Mouse (Mus musculus) embryo, embryonic 11 days (tissue): Measurements from ENCODE around the gene Olfr435.
"Not testable (repeated sequence)": the region's sequence is repeated elsewhere in the genome, so short reads cannot be mapped to it uniquely, and the experiment has no call there.

ENCODE experiments used
- DNase-seq: peaks from one replicate; pipeline ENCODE4 v3.0.0-alpha.2; 2015

Gene Olfr435

GRCm38 (mm10) chr6:43196781-43197180, at the start of gene Olfr435:
TSS of gene Olfr435 (plus strand) at chr6:43197146.
- DNase-seq: no peak

- DNase-seq: no peak
Measured at GRCm38 (mm10) chr6:43159502-43159901, 37.4 kb upstream of the Olfr435 start.

- no peak for DNase-seq
Measured at GRCm38 (mm10) chr6:43162982-43163381, 34.0 kb upstream of the Olfr435 start, which contains the start of gene Olfr437. TSS of gene Olfr437 (plus strand) at chr6:43163282.

- DNase-seq: no peak
Measured at GRCm38 (mm10) chr6:43167246-43167645, 29.7 kb upstream of the Olfr435 start.

- DNase-seq: no peak
Measured at GRCm38 (mm10) chr6:43171840-43172239, 25.1 kb upstream of the Olfr435 start, which contains the start of gene Olfr13. TSS of gene Olfr13 (plus strand) at chr6:43172140.

- DNase-seq: no peak
Measured at GRCm38 (mm10) chr6:43178129-43178528, 18.8 kb upstream of the Olfr435 start.

GRCm38 (mm10) chr6:43178584-43179501, 18.1 kb upstream of the Olfr435 start:
- DNase-seq: no peak

GRCm38 (mm10) chr6:43190986-43191385, 6.0 kb upstream of the Olfr435 start:
- no peak for DNase-seq

- DNase-seq: no peak
Measured at GRCm38 (mm10) chr6:43198094-43198493, 1.1 kb downstream of the Olfr435 start.

GRCm38 (mm10) chr6:43202786-43203185, 5.8 kb downstream of the Olfr435 start:
- no peak for DNase-seq

- no peak for DNase-seq
Measured at GRCm38 (mm10) chr6:43205355-43205754, 8.4 kb downstream of the Olfr435 start.

GRCm38 (mm10) chr6:43212873-43213272, 15.9 kb downstream of the Olfr435 start, which contains the start of gene Olfr434:
TSS of gene Olfr434 (plus strand) at chr6:43213021.
- not testable (repeated sequence) for DNase-seq

GRCm38 (mm10) chr6:43231255-43231654, 34.3 kb downstream of the Olfr435 start, which contains the start of gene Olfr47:
TSS of gene Olfr47 (plus strand) at chr6:43231529.
- not testable (repeated sequence) for DNase-seq

- DNase-seq: peak; percentile 54
Measured at GRCm38 (mm10) chr6:43242061-43242460, 45.1 kb downstream of the Olfr435 start.

- DNase-seq: no peak
Measured at GRCm38 (mm10) chr6:43247396-43247795, 50.5 kb downstream of the Olfr435 start.

- DNase-seq: no peak
Measured at GRCm38 (mm10) chr6:43252994-43253393, 56.0 kb downstream of the Olfr435 start.
